Mouse (Mus musculus): Measurements from ENCODE around the gene Hnrnpul2. TPM values are rescaled to one million over a fixed set of nuclear protein-coding genes. Genes with fewer than 3 reads are reported as not detected.
"Not testable (repeated sequence)": the region's sequence is repeated elsewhere in the genome, so short reads cannot be mapped to it uniquely, and the experiment has no call there.

The Hnrnpul2 gene
- polyA plus RNA-seq, 1 experiment from 2014 or later: 5.6 TPM

DNA sequence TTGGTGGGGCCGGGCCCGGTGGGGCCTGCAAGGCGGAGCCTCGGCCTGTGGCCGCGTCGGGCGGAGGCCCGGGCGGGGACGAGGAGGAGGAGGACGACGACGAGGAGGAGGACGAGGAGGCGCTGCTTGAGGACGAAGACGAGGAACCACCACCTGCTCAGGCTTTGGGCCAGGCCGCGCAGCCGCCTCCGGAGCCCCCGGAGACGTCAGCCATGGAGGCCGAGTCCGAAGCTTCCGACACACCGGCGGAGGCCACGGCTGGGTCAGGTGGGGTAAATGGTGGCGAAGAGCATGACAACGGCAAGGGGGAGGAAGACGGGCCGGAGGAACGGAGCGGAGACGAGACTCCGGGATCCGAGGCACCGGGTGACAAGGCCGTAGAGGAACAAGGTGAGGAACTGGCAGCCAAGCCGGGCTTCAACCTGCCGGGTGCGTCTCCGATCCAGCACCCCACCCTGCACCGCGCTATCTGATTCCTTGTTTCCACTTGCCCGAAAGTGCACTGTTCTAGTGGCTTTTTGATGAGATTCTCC lies 680 bp downstream of the Hnrnpul2 start:
- Histone ChIP-seq H3K9ac (peak overlapping the region; percentile 96), H3K4me1 (peaks cover 37% of the 10 kb centered on the region), H3K4me3 (peak overlapping the region; percentile 82), H3K9me3 (no peaks in the 10 kb centered on the region), H3K4me2 (peak overlapping the region; percentile 66), H3K27ac (peak overlapping the region; percentile 100), H3K36me3 (peaks cover 35% of the 10 kb centered on the region), H3K27me3 (no peaks in the 10 kb centered on the region)
- no peak for ATAC-seq (ENCODE audit: insufficient number of reproducible peaks, low FRiP score, low TSS enrichment, low read depth)
- WGBS: 0% methylated on average over 46 of the region's 48 CpGs

DNA sequence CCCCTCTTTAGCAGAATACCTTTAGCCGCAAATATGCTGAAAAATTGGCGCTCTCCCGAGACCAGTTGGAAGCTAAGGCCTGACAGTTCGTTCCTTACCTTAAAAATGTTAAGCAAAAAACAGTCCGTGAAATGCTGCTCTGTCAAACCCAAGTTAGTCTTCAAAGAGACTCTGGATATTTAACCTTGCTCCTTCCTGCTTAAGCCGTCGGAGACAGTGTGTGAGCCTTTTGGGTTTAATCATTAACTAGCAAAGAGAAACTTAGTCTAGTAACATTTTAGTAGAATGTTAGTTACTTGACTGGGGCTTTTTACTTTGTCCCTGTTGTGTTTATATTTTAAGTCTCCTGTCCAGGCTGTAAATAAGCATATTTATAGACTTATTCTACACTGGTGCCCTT lies 1.3 kb downstream of the Hnrnpul2 start:
- Histone ChIP-seq H3K36me3 (peaks cover 36% of the 10 kb centered on the region), H3K4me2 (peak overlapping the region; percentile 66), H3K9me3 (no peaks in the 10 kb centered on the region), H3K4me3 (peak overlapping the region; percentile 82), H3K4me1 (peaks cover 34% of the 10 kb centered on the region), H3K27me3 (no peaks in the 10 kb centered on the region), H3K27ac (peak overlapping the region; percentile 100; the same call in 1 of the 2 replicates), H3K9ac (peak overlapping the region; percentile 96)
- ATAC-seq (ENCODE audit: insufficient number of reproducible peaks, low FRiP score, low TSS enrichment, low read depth): no peak
- under 1% methylated on average over 7 of the region's 7 CpGs for WGBS

DNA sequence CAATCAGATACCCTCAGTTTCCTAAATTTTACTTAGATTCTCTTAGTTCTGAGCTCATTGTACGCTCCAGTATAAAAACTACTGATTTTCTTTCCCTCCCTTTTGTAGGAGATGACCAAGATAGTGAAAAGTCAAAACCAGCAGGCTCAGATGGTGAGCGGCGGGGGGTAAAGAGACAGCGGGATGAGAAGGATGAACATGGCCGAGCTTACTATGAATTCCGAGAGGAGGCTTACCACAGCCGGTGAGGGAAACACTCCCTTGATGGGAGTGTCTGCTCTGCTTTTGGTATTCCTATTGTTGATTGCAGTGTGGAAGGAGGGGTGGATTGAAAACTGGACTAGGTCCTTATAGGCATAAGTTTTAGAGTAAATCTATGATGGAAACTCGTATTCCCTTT lies 2.9 kb downstream of the Hnrnpul2 start:
- no peak for ATAC-seq (ENCODE audit: insufficient number of reproducible peaks, low FRiP score, low TSS enrichment, low read depth)
- Histone ChIP-seq H3K4me1 (peaks cover 23% of the 10 kb centered on the region), H3K4me3 (peak overlapping the region; percentile 82), H3K27ac (no peak overlapping the region), H3K36me3 (peaks cover 49% of the 10 kb centered on the region), H3K9ac (no peak overlapping the region), H3K4me2 (peak overlapping the region; percentile 66), H3K27me3 (no peaks in the 10 kb centered on the region), H3K9me3 (no peaks in the 10 kb centered on the region)
- WGBS: 81% methylated on average over 8 of the region's 8 CpGs

DNA sequence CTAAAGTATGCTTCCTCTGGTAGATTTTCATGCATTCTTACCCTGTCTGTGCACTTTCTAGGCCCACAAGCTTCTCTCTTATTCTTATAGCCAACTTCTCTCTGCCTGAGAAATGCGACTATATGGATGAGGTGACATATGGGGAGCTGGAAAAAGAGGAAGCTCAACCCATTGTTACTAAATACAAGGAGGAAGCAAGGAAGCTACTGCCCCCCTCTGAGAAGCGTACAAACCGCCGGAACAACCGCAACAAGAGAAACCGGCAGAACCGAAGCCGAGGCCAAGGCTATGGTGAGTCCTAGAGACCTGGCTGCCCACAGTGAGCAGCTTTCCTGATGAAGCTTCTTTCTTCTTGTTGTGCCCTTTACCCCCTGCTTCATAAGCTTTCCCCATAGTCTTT lies 9.8 kb downstream of the Hnrnpul2 start, which contains the start of gene AC129217.1:
Gene AC129217.1 (plus strand): TSS at position 114 of the 400 bp plus-strand sequence.
- no peak within 1 kb of the TSS for H3K4me3 ChIP-seq
- WGBS: 89% methylated on average over 8 of the region's 8 CpGs
- no peak within 1 kb of the TSS for H3K27ac ChIP-seq
- no peak for ATAC-seq (ENCODE audit: insufficient number of reproducible peaks, low FRiP score, low TSS enrichment, low read depth)
- no peak within 1 kb of the TSS for H3K9ac ChIP-seq
- no peaks in the 10 kb centered on the region for H3K27me3 ChIP-seq
- no peaks in the 10 kb centered on the region for H3K9me3 ChIP-seq
- H3K36me3 ChIP-seq: peaks cover 96% of the 10 kb centered on the region
- no peaks in the 10 kb centered on the region for H3K4me1 ChIP-seq
- H3K4me2 ChIP-seq: no peak within 1 kb of the TSS

DNA sequence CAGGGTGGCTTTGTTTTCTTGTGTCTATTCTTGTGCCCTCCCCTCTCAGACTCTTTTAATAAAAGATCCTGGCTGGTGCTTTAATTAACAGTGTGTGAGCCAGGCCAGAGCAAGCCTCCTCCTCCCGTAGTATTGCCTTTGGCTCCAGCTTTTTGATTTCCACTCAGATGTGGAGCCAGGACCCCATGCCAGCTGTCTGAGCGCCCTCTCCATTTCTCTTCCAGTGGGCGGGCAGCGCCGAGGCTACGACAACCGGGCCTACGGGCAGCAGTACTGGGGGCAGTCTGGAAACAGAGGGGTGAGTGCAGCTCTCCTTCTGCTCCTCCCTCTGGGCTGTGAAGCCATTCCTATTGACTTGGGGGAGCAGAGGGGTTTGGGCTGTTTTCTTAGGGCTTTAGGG lies 10.9 kb downstream of the Hnrnpul2 start:
- Histone ChIP-seq H3K9ac (no peak overlapping the region), H3K36me3 (peaks cover 97% of the 10 kb centered on the region), H3K27me3 (no peaks in the 10 kb centered on the region), H3K27ac (no peak overlapping the region), H3K4me1 (no peaks in the 10 kb centered on the region), H3K4me3 (no peak overlapping the region), H3K9me3 (no peaks in the 10 kb centered on the region), H3K4me2 (no peak overlapping the region)
- 84% methylated on average over 8 of the region's 8 CpGs for WGBS
- no peak for ATAC-seq (ENCODE audit: insufficient number of reproducible peaks, low FRiP score, low TSS enrichment, low read depth)

DNA sequence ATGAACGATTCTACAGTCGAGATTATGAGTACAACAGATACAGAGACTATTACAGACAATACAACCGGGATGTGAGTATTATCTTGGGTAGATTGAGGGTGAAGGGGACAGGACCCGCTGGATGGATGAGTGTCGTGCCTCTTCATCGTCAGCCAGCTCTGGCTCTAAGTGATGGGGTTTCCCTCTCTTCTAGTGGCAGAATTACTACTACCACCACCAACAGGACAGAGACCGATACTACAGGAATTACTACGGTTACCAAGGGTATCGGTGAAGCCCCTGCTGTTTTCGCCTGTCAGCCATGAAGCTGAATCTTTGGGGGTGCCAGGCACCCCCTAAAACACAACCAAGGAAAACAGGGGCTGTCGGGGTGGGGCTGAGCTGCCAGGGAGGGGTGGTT lies 11.5 kb downstream of the Hnrnpul2 start:
- Histone ChIP-seq H3K4me3 (no peak overlapping the region), H3K9ac (no peak overlapping the region), H3K27me3 (no peaks in the 10 kb centered on the region), H3K4me2 (no peak overlapping the region), H3K36me3 (peaks cover 91% of the 10 kb centered on the region), H3K27ac (no peak overlapping the region), H3K9me3 (no peaks in the 10 kb centered on the region), H3K4me1 (no peaks in the 10 kb centered on the region)
- no peak for ATAC-seq (ENCODE audit: insufficient number of reproducible peaks, low FRiP score, low TSS enrichment, low read depth)
- 83% methylated on average over 11 of the region's 11 CpGs for WGBS

DNA sequence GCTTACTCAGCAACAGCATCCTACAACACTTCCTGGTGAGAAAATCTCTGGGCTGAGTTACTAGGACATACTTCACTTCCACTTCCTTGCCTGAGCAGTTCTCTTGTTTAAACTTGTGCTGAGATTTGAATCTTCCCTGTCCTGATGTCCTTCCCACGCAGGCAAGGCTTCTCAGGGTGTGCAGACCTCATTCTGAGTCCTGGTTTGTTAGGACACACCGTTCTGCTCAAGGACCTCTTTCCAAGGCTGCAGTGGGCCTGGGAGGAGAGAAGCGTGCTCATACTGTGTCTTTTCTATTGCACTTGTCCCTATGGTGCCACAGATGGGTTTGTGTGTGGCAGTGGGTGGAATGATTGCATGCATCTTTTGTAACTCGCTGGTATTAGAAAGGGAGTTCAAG lies 13.2 kb downstream of the Hnrnpul2 start:
- no peak for ATAC-seq (ENCODE audit: insufficient number of reproducible peaks, low FRiP score, low TSS enrichment, low read depth)
- H3K9ac ChIP-seq: no peak overlapping the region
- no peaks in the 10 kb centered on the region for H3K27me3 ChIP-seq
- H3K4me2 ChIP-seq: no peak overlapping the region
- H3K9me3 ChIP-seq: no peaks in the 10 kb centered on the region
- peaks cover 73% of the 10 kb centered on the region for H3K36me3 ChIP-seq
- H3K4me1 ChIP-seq: no peaks in the 10 kb centered on the region
- H3K4me3 ChIP-seq: no peak overlapping the region
- 89% methylated on average over 4 of the region's 4 CpGs for WGBS
- H3K27ac ChIP-seq: no peak overlapping the region

DNA sequence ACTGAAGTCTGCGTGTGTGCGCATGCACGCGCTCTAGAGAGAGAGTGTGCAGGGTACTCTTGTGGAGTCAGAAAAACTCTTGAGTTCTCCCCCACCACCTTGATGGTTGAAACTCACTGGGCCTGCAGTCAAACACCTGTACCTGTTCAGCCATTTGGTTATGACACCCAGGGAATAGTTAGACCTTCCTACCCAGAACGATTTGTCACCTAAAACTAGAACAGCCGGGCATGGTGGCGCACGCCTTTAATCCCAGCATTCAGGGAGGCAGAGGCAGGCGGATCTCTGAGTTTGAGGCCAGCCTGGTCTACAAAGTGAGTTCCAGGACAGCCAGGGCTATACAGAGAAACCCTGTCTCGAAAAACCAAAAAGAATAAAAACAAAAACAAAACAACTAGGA lies 16.5 kb downstream of the Hnrnpul2 start:
- not testable (repeated sequence) for H3K9me3 ChIP-seq; H3K9ac ChIP-seq; H3K4me2 ChIP-seq; ATAC-seq (ENCODE audit: insufficient number of reproducible peaks, low FRiP score, low TSS enrichment, low read depth); H3K27me3 ChIP-seq; H3K4me3 ChIP-seq
- WGBS: 93% methylated on average over 10 of the region's 10 CpGs
- H3K36me3 ChIP-seq: peaks cover 45% of the 10 kb centered on the region
- H3K4me1 ChIP-seq: peaks cover 30% of the 10 kb centered on the region
- peak overlapping the region; percentile 98; the same call in 1 of the 2 replicates for H3K27ac ChIP-seq

DNA sequence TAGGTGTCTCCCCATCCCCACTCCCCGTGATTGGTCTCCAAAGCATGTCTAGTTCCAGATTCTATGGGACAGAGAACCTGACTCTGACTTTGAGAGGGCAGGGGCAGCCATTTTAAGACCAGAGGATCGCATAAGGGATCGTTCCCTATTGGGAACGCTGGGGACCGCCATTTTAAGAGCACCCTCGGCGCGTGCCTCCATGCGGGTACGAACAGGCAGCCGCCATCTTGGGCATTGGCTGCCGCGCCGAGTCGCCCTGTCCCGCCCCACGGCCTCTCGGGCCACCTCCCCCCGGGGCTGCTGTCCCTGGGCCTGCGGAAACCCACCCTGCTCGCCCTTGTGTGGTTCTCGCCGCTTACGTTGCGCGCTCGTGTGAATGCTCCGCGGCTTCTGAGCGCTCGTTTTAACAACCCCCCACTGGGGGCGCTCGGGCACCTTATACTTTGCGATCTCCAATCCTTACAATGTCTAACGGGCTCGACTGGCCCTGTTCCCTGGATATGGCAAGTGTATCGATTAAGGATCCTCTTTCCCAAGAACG lies 17.5 kb downstream of the Hnrnpul2 start, which contains the start of gene Bscl2:
Gene Bscl2 (plus strand): TSS at position 217 of the 541 bp plus-strand sequence.
- Histone ChIP-seq H3K4me3 (peak within 1 kb of the TSS; percentile 57), H3K27me3 (no peaks in the 10 kb centered on the region), H3K4me2 (peak within 1 kb of the TSS; percentile 80), H3K9ac (peak within 1 kb of the TSS; percentile 64), H3K9me3 (no peaks in the 10 kb centered on the region), H3K27ac (peak within 1 kb of the TSS; percentile 98), H3K36me3 (peaks cover 35% of the 10 kb centered on the region), H3K4me1 (peaks cover 32% of the 10 kb centered on the region)
- ATAC-seq (ENCODE audit: insufficient number of reproducible peaks, low FRiP score, low TSS enrichment, low read depth): peak; percentile 77
- WGBS: 1% methylated on average over 36 of the region's 38 CpGs

DNA sequence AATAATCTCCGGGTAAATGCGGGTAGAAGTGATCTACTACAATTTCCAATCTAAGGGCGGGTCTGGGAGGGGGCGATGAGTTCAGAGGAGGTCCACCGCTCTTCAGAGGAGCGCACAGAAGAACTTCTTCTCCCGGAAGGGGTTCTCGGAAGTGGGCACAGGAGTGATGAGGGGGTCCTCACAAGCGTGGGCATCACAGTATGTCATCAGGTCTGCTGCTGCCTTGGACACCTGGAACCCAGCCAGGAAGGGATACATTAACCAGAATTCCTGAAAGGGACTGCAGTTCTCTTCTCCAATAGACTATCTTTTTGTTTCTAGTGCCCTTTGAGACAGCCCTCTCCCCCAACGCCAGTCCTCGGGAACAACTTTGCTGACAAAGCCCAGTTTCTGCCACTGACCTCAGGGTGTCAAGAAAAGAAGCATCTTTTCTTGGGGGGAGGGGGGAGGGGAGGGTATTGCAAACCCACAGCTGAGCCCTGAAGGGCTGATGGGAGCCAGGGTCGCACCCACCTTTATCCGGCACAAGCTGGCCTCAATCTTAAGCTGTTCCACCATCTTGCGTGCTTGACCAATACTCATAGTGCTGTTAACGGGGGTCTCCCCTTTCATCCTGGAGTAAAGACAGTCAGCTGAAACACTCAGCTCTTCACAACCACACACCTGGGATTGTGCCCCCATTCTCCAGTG lies 18.4 kb downstream of the Hnrnpul2 start:
- Histone ChIP-seq H3K36me3 (peaks cover 34% of the 10 kb centered on the region), H3K4me3 (peak overlapping the region; percentile 57), H3K27ac (peak overlapping the region; percentile 98), H3K4me1 (peaks cover 32% of the 10 kb centered on the region), H3K9me3 (no peaks in the 10 kb centered on the region), H3K9ac (peak overlapping the region; percentile 64; the same call in 1 of the 2 replicates), H3K27me3 (no peaks in the 10 kb centered on the region), H3K4me2 (peak overlapping the region; percentile 80)
- WGBS: 19% methylated on average over 15 of the region's 15 CpGs
- ATAC-seq (ENCODE audit: insufficient number of reproducible peaks, low FRiP score, low TSS enrichment, low read depth): no peak

DNA sequence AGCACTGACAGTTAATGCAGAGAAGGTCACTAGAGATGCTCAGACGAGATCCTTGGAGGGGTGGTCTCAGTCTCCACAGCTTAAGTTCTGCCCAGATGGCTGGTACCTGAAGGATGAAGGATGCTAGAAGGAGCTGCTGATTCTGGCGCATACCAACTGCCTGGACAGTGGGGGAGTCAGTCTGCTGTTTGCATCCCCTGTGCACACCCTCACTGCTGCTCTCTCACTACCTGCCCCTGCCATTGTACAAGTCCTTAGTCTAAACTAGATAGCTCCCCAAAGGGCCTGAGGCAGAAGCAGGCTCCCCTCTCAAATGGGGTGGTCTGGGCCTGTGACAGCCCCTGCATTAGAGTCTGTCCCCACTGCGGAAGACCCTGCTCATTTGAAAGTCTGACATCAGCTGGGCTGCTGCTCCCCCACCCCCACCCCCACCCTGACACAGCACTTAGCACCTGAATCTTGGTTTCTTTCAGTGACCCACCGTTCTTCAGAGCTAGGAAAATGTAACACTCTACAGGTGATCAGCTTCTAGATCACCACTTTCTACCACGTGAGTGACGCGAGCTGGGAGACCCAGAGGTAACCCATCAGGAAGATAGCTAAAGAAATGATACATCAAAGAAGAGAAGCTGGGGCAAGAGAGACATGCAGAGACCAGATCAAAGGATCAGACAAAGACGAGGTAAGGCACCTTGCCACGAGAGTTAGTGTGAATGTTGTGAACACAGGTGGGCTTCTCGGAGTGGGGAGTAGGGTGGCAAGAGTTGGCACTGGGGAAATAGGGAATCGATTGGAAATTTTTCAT lies 19.5 kb downstream of the Hnrnpul2 start, which contains the start of gene Gng3:
Gene Gng3 (minus strand): TSS at position 92 of the 805 bp plus-strand sequence.
- H3K4me1 ChIP-seq: peaks cover 32% of the 10 kb centered on the region
- 59% methylated on average over 11 of the region's 11 CpGs for WGBS
- H3K36me3 ChIP-seq: peaks cover 23% of the 10 kb centered on the region
- H3K4me2 ChIP-seq: peak within 1 kb of the TSS; percentile 80
- H3K9ac ChIP-seq: 0 out of 2 replicates have a peak within 1 kb of the TSS, but pooled peaks have one; percentile 64
- ATAC-seq (ENCODE audit: insufficient number of reproducible peaks, low FRiP score, low TSS enrichment, low read depth): no peak
- no peaks in the 10 kb centered on the region for H3K9me3 ChIP-seq
- peak within 1 kb of the TSS; percentile 57 for H3K4me3 ChIP-seq
- no peaks in the 10 kb centered on the region for H3K27me3 ChIP-seq
- H3K27ac ChIP-seq: peak within 1 kb of the TSS; percentile 98

All from limb, embryonic 15.5 days (tissue).